Mouse (Mus musculus): ENCODE data around the gene 1700029H14Rik. TPM values are rescaled to one million over a fixed set of nuclear protein-coding genes. Genes with fewer than 3 reads are reported as not detected.

Gene 1700029H14Rik
- polyA plus RNA-seq, 1 experiment = 0.11 TPM

- TF ChIP-seq POLR2A (IDR thresholded peaks at IDR 0.05; ENCODE audit: borderline replicate concordance, extremely low read depth, low read depth, low read length) = no peak
- peak; percentile 95 for TF ChIP-seq CTCF (IDR thresholded peaks at IDR 0.05; ENCODE audit: insufficient read depth, low read length)
- peak; percentile 82 for DNase-seq
- peaks cover 8% of the 10 kb centered on the region for H3K4me1 ChIP-seq (ENCODE audit: control insufficient read depth, insufficient read depth, low read length)
Measured at GRCm38 (mm10) chr8:13550718-13551573, 11.3 kb downstream of the 1700029H14Rik start.

GRCm38 (mm10) chr8:13548831-13549230, 13.4 kb downstream of the 1700029H14Rik start:
- 24% methylated on average over 9 of the region's 9 CpGs for WGBS
- DNase-seq = peak; percentile 47

More at GRCm38 (mm10) chr8:13550718-13551573, 11.3 kb downstream of the 1700029H14Rik start:
- H3K4me3 ChIP-seq (replicated peaks; ENCODE audit: extremely low read depth, low read depth, low read length) = no peak overlapping the region
- WGBS = 48% methylated on average over 9 of the region's 9 CpGs

GRCm38 (mm10) chr8:13548235-13548634, 14.0 kb downstream of the 1700029H14Rik start:
- 33% methylated on average over 4 of the region's 4 CpGs for WGBS
- TF ChIP-seq CTCF (IDR thresholded peaks at IDR 0.05; ENCODE audit: insufficient read depth, low read length) (peak; percentile 64), POLR2A (IDR thresholded peaks at IDR 0.05; ENCODE audit: borderline replicate concordance, extremely low read depth, low read depth, low read length) (no peak)
- H3K4me1 ChIP-seq (ENCODE audit: control insufficient read depth, insufficient read depth, low read length) = peaks cover 8% of the 10 kb centered on the region
- no peak for DNase-seq
- H3K4me3 ChIP-seq (replicated peaks; ENCODE audit: extremely low read depth, low read depth, low read length) = no peak overlapping the region

More at GRCm38 (mm10) chr8:13548831-13549230, 13.4 kb downstream of the 1700029H14Rik start:
- no peak overlapping the region for H3K4me3 ChIP-seq (replicated peaks; ENCODE audit: extremely low read depth, low read depth, low read length)
- TF ChIP-seq CTCF (IDR thresholded peaks at IDR 0.05; ENCODE audit: insufficient read depth, low read length) = no peak
- no peak for TF ChIP-seq POLR2A (IDR thresholded peaks at IDR 0.05; ENCODE audit: borderline replicate concordance, extremely low read depth, low read depth, low read length)
- peaks cover 8% of the 10 kb centered on the region for H3K4me1 ChIP-seq (ENCODE audit: control insufficient read depth, insufficient read depth, low read length)

- DNase-seq = no peak
- 78% methylated on average over 4 of the region's 4 CpGs for WGBS
- Histone ChIP-seq H3K4me1 (ENCODE audit: control insufficient read depth, insufficient read depth, low read length) (peaks cover 7% of the 10 kb centered on the region), H3K4me3 (replicated peaks; ENCODE audit: extremely low read depth, low read depth, low read length) (no peak overlapping the region)
- TF ChIP-seq CTCF (IDR thresholded peaks at IDR 0.05; ENCODE audit: insufficient read depth, low read length) (no peak), POLR2A (IDR thresholded peaks at IDR 0.05; ENCODE audit: borderline replicate concordance, extremely low read depth, low read depth, low read length) (no peak)
Measured at GRCm38 (mm10) chr8:13546421-13546820, 15.8 kb downstream of the 1700029H14Rik start.

GRCm38 (mm10) chr8:13541526-13541925, 20.7 kb downstream of the 1700029H14Rik start:
- peaks cover 2% of the 10 kb centered on the region; the same call in 1 of the 2 replicates for H3K4me1 ChIP-seq (ENCODE audit: control insufficient read depth, insufficient read depth, low read length)
- H3K4me3 ChIP-seq (replicated peaks; ENCODE audit: extremely low read depth, low read depth, low read length) = no peak overlapping the region
- DNase-seq = no peak
- 74% methylated on average over 5 of the region's 5 CpGs for WGBS
- TF ChIP-seq POLR2A (IDR thresholded peaks at IDR 0.05; ENCODE audit: borderline replicate concordance, extremely low read depth, low read depth, low read length) (no peak), CTCF (IDR thresholded peaks at IDR 0.05; ENCODE audit: insufficient read depth, low read length) (no peak)

- no peak for DNase-seq
- Histone ChIP-seq H3K4me3 (replicated peaks; ENCODE audit: extremely low read depth, low read depth, low read length) (no peak overlapping the region), H3K4me1 (ENCODE audit: control insufficient read depth, insufficient read depth, low read length) (peaks cover 2% of the 10 kb centered on the region; the same call in 1 of the 2 replicates)
- WGBS = 70% methylated on average over 5 of the region's 5 CpGs
- no peak for TF ChIP-seq CTCF (IDR thresholded peaks at IDR 0.05; ENCODE audit: insufficient read depth, low read length)
- TF ChIP-seq POLR2A (IDR thresholded peaks at IDR 0.05; ENCODE audit: borderline replicate concordance, extremely low read depth, low read depth, low read length) = no peak
Measured at GRCm38 (mm10) chr8:13540122-13540521, 22.1 kb downstream of the 1700029H14Rik start.

GRCm38 (mm10) chr8:13538821-13539220, 23.4 kb downstream of the 1700029H14Rik start:
- TF ChIP-seq POLR2A (IDR thresholded peaks at IDR 0.05; ENCODE audit: borderline replicate concordance, extremely low read depth, low read depth, low read length) (no peak), CTCF (IDR thresholded peaks at IDR 0.05; ENCODE audit: insufficient read depth, low read length) (peak; percentile 22; the same call in 1 of the 2 replicates)
- 32% methylated on average over 6 of the region's 6 CpGs for WGBS

GRCm38 (mm10) chr8:13537102-13537501, 25.2 kb downstream of the 1700029H14Rik start:
- WGBS = 66% methylated on average over 2 of the region's 2 CpGs
- Histone ChIP-seq H3K4me1 (ENCODE audit: control insufficient read depth, insufficient read depth, low read length) (peaks cover 2% of the 10 kb centered on the region; the same call in 1 of the 2 replicates), H3K4me3 (replicated peaks; ENCODE audit: extremely low read depth, low read depth, low read length) (no peak overlapping the region)
- no peak for DNase-seq
- no peak for TF ChIP-seq CTCF (IDR thresholded peaks at IDR 0.05; ENCODE audit: insufficient read depth, low read length)
- TF ChIP-seq POLR2A (IDR thresholded peaks at IDR 0.05; ENCODE audit: borderline replicate concordance, extremely low read depth, low read depth, low read length) = no peak

More at GRCm38 (mm10) chr8:13538821-13539220, 23.4 kb downstream of the 1700029H14Rik start:
- peak; percentile 65 for DNase-seq
- H3K4me1 ChIP-seq (ENCODE audit: control insufficient read depth, insufficient read depth, low read length) = peaks cover 2% of the 10 kb centered on the region; the same call in 1 of the 2 replicates
- no peak overlapping the region for H3K4me3 ChIP-seq (replicated peaks; ENCODE audit: extremely low read depth, low read depth, low read length)

GRCm38 (mm10) chr8:13533123-13533522, 29.1 kb downstream of the 1700029H14Rik start:
- TF ChIP-seq CTCF (IDR thresholded peaks at IDR 0.05; ENCODE audit: insufficient read depth, low read length) (no peak), POLR2A (IDR thresholded peaks at IDR 0.05; ENCODE audit: borderline replicate concordance, extremely low read depth, low read depth, low read length) (no peak)
- Histone ChIP-seq H3K4me1 (ENCODE audit: control insufficient read depth, insufficient read depth, low read length) (peaks cover 30% of the 10 kb centered on the region), H3K4me3 (replicated peaks; ENCODE audit: extremely low read depth, low read depth, low read length) (no peak overlapping the region)
- WGBS = 37% methylated on average over 8 of the region's 8 CpGs
- DNase-seq = no peak

All from lung, adult 2 months (tissue).